Mouse (Mus musculus) adrenal gland, adult 2 months (tissue): ENCODE measurements around the gene Gprin2. TPM values are rescaled to one million over a fixed set of nuclear protein-coding genes. Genes with fewer than 3 reads are reported as not detected.

ENCODE experiments used
- DNase-seq: peaks from one replicate; pipeline ENCODE4 v3.0.0; 2021
- long read RNA-seq: library from polyadenylated mRNA; stranded (forward); transcript quantifications from one replicate; pipeline ENCODE4 v2.0.0, GENCODE M21; 2021
- polyA plus RNA-seq: library from polyadenylated mRNA; depleted of rRNA; stranded (reverse); fragments of >200 nt; gene quantifications from 2 replicates; pipeline ENCODE4 v1.2.3, GENCODE M21; 2012; rRNA removed
- total RNA-seq, 2 experiments: library from RNA; stranded (reverse); gene quantifications; 2 replicates each; pipeline ENCODE4 v1.2.3; 2021

Gene Gprin2
- total RNA-seq = 1 to 10 TPM; 1.4 to 2.8 TPM
- polyA plus RNA-seq = 0.85 and 1.3 TPM in 2 replicates
- long read RNA-seq, partial matches to known transcripts = 0 of 1 reads
- long read RNA-seq, other reads (novel, unspliced or antisense) = 0 of 1 reads

DNA sequence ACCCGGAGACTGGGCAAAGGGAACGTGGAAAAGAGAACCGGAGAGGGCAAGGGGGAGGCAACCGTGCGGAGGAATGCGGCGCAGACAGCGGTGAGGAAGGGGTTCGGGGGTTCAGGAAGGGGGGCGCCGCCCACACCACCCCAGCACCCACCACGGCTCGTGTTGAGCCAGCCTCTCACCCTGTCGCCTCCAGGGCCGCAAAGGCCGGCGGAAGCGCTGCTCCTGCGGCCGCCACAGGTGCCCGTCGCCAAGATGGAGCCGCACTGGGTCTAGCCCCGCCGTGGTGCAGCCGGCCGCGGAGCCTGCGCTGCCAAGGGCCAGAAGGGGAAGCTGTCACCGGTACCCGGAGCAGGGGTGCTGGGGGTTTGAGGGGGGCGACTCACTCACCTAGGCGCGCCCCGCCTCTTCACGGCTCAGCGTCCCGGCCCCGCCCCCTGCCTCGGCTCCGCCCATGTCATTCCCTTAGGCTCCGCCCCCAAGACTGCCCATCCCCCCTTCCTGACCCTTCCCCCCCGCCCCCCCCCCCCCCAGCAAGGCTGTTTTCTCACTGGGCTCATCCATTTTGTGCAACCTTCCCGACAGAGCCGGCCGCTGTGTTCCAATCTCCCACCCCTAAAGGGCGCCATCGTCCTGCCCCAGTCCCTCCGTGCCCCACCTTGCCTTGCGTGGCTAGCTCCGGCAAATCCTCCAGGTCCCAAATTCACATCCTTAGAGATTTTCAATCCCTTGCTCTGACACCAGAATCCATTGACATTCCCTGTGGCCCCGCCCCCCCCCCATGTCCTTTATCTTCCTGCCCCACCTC lies at the start of gene Gprin2:
TSS of gene Gprin2 (minus strand) at position 423 of the 805 bp plus-strand sequence.
- DNase-seq = peak; percentile 42

DNA sequence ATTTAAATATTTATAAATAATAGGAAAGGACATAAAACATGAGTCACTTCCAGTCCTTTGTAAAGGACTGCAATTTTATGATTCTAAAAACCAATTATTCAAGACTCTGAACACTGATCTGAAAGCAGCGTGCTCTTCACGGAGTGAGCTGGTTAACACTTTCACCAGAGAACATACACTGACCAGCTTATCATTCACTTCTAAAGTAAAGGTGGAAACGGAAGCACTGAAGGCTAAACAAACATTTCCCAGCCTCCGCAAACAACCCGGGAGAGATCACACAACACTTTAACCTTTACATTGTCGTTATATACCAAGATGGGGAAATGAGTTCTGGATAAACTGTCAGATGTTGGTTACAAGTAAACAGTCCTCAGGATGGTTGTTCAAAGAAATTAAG lies 39.2 kb upstream of the Gprin2 start:
- no peak for DNase-seq

DNA sequence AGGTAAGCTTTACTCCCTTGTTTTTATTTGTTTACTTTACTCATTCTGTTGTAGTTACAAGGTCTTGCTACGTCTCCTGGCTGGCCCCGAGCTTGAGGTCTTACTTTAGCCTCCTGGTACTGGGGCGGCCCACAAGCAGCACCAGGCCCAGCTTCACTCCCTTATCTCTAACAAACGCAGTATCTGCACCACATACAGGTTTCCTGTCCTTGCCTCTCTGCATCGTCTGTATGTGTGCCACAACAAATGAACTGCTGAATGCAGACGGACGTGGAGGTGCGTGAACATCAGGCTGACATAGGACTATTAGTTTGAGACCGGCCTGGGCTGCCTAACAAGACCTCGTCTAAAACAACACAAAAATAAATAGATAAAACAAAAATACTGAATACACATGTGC lies 38.8 kb upstream of the Gprin2 start:
- no peak for DNase-seq

DNA sequence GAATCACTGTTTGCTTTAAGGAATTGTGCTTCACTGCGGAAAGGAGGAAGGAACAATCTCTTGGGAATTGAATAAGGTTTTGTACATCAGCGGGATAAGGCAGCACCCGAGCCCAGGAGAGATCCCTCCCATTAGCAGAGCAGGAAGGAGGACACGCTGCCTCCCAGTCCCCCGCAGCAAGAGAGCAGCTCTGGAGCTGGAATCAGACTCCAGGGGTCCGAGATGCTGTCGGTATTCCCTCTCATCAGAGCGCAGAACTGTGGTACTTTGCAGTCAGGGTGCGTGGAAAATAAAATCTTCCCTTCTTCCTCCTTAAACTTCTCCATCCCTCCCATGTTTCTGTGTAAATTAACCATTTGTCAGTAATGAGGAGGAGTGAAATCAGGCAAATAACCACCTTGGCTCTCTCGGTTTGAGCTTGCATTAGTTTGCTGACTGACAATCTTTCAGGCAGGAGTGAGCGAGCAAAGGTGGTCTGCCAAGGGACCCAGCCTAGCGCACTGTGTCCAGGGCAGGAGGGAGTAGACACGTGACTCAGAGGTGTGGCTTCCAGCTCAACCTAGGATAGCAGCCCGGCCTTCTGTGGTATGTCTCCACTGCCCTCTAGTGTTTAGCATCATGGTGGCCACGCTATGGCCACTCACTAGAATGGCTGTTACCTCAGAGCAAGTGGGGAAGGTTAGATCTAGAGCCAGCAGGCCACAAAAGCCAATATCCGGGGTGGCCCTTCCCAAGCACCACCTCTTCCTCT lies 33.4 kb upstream of the Gprin2 start:
- peak; percentile 81 for DNase-seq

DNA sequence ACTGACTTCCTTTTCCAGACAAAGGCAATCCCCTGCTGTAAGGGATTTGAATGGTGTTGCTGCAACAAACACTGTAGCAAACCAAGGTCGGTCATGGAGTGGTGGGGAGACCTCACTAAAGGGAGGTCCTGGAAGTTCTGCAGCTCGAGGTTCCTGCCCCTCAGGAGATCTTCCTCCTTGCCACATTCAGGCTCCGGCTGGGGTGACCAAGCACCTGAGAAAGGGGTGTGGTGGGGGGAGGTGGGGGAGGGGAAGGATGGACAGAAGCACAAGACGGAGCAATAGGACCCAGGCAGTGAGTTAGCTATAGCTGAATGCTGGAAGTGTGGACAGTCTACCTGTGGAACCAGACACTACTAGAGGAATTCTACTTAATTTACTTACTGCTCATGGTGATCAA lies 32.4 kb upstream of the Gprin2 start:
- no peak for DNase-seq

DNA sequence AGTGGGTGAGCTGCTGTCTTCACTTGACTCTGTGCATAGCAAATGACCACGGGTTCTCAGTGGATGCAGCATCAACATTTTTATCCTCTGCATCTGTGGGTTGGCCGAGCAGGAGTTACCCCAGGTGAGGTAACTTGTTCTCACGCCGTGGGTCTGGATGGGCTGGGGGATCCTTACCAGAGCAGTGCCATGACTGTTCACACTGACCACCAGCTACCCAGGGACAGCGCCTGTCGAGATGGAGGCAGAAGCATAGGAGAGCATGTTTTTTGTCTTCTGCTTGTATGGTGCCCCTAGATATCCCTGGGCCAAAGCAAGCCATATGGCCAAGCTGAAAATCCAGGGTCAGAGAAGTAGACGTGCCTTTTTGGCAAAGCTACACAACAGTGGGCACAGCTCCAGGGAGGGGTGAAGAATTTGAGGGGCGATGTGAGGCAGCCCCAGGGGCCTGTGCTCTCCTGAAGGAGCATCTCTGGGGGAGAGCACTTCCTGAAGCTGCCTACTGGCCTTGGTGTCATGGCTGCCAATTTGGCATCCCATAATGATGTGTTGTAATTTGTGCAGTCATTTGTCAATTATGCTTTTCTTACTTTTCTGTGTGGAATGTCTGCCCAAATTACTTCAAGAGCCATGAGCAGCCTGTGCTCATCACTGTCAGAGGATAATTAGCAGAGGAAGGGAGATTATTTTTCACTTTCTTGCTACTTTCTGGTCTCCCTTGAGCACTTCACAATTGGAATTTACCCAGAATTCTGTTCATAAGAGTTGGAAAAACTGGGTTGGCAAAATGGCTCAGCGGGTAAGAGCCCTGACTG lies 31.6 kb upstream of the Gprin2 start:
- DNase-seq = no peak

DNA sequence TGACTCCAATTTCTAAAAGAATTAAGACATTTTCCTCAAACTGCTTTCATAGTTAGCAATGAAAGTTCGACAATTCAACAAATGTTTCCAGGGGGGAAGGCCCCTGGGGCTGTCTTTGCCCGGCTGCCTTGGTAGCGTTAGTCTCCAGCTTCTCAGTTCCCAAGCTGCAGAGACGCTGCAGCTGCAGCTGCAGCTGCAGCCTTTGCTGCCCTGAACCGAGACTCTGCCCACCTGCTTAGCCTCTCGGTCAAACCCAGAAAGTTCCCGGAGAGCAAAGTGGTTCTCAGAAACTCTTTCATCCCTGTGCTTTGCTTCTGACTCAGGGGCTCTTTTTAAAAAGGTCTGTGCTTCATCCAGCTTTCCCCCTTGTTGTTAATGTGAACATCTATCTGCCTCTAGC lies 30.9 kb upstream of the Gprin2 start:
- DNase-seq = no peak

DNA sequence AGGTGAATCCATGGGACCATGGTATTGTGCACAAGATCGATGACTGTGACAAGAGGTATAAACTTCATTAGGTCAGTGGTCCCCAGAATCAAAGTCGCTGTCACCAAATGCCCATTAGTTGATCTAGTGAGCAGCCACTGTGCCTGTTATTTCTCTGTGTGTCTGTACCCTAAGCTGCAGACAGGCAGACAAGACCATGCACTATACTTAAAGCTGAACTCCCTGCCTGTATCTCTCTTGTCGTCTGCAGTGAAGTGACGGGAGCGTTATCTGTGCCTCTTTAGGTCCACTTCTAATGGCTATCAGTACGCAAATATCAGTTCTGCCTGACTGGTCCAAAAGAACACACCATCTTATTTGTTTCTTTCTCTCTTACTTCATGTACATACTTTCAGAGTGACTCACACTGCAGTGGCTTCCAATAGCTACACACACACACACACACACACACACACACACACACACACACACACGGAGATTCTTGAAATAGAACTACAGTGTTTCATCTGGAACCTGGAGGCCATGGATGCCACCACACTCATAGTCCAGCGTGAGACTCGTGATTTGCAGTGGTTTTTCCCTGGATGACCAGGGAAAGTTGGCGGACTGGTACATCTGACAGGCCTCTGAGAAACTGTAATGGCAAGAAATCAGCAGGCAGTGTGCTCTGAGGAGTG lies 27.5 kb upstream of the Gprin2 start:
- DNase-seq = no peak

DNA sequence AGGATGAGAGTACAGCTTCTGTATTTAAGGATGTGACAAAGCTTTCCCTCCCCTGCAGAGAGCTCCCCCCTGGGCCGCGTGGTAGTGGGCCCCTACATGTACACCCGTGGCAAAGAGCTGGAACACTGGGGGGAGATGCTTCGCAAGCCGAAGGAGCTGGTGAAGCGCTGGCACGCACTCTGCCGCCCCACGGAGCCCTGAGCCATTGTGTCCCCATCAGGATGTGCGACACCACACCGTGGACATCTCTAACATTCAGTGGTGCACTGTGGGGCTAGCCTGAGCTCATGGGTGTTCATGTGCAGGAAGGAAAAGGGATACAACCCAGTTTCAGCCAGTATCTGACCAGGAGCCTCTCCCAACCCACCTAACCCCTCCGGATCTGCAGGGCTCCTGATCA lies 26.5 kb upstream of the Gprin2 start:
- DNase-seq = no peak

DNA sequence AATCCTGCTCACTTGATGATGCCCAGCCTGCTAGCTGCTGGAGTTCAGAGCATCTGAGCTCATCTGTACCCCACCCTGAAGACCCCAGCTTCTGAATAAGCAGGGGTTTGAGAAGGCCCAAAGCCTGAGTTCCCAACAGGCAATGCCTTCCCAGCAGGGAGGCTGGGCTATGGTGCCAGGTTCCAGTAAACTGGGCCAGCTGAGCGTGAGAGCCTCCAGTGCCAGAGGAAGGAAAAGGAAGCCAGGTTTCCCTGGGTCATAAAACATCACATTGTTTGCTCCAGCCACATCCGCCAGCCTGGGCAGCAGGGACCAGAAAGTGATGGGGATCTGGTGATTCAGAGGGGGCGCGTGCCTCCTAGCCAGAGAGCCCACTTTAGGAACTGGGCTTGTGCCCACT lies 25.1 kb upstream of the Gprin2 start:
- no peak for DNase-seq

DNA sequence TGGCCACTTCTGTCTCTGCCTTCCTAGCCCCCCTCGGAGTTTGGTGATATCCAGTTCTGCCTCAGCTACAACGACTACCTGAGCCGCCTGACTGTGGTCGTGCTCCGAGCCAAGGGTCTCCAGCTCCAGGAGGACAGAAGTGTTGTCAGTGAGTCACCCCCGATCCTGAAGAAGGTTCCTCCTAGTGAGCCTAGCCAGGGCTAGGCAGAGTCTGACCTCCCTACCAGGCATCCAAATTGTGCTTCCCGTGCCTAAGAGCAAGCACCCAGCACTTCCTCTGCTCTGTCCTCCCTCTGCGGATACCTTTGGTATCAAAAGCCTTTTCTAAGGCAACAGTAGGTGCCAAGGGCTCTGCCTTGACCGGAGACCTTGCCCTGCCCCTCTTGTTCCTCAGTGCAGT lies 24.5 kb upstream of the Gprin2 start:
- DNase-seq = no peak

DNA sequence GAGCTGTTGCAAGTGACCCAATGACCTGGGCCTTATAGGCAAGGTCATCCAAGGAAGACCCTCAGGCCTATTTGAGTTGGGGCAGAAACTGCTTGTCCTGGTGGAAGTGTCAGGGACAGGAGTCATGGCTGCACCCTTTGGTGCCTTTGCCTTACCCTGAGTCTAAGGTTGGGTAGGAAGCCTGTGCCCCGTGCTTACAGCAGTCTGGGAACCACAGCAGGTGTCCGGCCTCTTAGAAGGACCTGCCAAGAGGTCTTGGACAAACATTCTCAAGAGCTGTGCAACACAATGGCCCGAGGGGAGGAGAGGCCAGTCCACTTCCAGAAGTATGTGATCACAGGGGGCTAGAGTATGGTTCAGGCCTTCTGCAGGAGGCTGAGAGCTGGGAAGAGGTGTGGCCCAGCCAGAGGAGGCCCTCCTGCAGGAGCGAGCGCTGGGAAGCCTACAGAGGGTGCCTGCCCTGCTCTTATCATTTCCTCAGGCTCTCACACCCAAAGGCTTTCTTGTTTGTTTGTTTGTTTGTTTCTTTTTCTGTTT lies 22.0 kb upstream of the Gprin2 start:
- no peak for DNase-seq

DNA sequence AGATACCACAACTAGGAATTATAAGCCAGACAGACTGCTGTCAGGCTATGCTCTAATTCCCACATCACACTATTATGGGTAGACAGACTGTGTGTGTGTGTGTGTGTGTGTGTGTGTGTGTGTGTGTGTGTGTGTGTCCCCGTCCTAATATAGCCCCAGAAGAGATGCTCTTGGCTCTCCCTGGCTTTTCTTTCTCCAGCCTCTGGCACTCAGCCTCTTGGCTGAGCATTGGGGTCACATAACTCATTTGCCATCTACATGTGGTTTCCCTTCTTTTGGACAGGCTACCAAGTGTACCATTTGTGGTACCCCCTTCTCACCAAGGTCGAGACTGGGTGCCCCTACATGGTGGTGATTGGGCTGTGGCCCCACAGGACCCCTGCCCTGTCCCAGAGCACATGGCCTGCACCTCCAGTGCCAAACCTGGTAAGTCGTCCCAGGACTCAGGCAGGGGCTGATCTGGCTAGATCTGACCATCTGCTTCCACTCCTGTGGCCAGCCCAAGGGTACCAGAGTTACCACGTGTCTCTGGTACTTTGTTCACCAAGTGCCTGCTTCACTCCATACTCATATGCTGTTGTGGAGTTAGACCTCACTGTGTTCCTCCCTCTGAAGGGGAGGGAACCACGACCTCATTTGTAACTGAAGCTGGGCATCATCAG lies 20.1 kb upstream of the Gprin2 start:
- DNase-seq = no peak

DNA sequence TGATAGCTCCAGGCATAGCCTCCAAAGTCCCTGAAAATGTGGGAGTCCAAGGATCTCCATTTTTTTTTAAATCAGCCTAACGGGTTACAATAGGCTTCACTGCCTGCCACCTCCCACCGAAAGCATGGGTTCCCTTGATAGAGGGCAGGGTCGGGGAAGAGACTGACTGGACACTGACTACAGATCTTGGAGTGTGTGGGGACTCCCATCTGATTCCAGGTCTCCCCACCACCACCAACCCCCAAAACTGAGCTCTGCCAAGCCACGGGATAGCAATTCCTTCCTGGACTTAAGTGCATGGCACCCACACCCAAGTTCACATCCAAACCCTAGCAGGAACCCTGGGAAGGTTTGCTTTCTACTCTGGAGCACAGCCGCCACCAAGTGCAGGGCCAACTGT lies 19.0 kb upstream of the Gprin2 start:
- no peak for DNase-seq

DNA sequence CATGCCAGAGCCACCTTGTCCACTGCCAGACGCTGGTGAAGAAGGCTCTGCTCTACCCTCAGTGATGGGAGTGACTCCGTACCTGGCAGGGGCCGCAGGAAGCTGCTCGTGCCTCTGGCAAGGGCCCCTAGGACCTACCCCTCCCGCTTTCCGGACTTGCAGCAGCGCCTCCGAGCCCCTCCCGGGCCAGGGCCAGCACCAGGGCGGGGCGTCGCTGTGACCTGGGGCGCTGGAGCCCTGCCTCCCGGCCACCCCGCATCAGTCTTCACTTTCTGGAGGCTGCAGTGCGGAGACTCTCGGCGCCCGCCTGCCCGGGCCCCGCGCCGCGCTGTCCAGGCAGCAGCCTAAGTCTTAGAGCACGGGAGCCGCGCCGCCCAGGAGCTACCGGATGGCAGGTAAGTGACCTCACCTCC lies 18.3 kb upstream of the Gprin2 start:
- DNase-seq = no peak

DNA sequence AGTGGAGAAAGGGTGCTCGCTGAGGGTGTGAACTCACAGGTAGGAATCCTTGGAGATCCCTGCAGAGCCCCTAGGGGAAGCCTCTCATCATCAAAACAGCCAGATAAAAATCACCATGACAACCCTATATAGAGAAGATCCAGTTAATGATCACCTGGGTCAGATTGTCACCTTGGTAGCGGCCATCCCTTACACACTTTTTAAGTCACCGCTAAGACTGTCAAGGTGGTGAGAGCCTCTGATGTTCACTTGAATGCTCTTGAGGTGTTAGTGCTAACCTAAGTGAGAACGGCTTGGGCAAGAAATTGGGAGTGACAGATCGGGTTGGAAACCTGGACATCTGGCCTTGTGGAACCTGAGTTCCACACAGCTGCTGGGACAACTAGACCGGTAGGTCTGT lies 17.8 kb upstream of the Gprin2 start, which contains the start of gene Syt15:
TSS of gene Syt15 (plus strand) at position 301 of the 400 bp plus-strand sequence.
- DNase-seq = no peak

DNA sequence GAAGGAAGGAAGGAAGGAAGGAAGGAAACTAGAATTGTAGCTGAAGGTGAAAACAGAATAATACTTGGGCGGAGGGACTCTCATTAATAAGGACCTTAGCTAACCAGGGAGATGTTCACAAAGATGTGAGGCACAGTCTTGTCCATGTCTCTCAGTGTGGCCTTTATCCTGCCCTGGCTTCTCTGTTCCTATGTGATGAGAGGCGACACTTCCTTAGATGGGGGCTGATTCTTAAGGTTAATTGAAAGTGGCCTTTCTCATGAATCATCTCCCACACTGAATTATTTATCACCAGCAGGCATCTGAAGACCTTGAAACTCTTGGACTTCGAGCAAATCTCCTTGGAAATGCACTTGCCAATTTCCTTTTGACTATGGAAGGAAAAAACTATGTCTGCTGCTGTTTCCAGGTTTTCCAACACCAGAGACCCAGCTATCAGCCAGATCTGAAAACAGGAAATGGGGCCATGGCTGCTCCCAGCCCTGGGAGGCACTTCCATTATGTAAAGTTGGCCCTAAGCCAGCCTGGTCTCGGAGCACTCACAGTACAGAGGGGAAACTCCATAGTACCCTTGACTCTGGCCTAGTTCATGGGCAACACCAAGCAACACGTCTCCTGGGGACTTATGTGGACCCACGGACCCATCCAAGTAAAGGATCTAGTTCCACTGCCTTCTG lies 14.1 kb upstream of the Gprin2 start:
- DNase-seq = peak; percentile 47

DNA sequence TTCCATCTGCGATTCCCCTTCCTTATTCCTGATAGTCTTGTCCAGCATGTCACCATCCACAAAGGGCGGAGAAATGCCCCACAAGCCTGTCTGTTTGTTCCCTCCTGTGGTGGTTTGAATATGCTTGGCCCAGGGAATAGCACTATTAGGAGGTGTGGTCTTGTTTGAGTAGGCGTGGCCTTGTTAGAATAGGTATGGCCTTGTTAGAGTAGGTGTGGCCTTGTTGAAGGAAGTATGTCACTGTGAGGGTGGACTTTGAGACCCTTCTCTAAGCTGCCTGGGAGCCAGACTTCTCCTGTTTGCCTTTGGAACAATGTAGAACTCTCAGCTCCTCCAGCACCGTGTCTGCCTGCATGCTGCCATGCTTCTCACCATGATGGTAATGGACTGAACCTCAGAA lies 8.5 kb upstream of the Gprin2 start:
- no peak for DNase-seq

DNA sequence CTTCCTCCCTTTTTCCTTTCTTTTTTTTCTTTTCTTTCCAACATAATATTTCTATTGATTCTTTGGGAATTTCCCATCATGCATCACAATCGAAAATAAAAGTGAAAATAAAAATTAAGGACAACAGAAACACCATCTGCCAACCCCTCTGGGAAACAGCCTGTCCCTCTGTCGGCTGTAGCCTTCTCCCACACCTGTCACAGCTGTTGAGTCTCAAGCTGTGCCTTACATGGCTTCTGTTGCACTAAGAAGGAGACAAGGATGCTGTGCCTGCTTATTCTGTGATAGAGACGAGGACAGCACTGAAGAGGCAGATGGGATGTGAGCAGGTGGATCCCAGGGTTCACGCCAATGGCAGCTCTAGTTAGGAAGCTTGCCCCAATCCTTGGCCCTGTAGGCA lies 7.6 kb upstream of the Gprin2 start:
- no peak for DNase-seq

DNA sequence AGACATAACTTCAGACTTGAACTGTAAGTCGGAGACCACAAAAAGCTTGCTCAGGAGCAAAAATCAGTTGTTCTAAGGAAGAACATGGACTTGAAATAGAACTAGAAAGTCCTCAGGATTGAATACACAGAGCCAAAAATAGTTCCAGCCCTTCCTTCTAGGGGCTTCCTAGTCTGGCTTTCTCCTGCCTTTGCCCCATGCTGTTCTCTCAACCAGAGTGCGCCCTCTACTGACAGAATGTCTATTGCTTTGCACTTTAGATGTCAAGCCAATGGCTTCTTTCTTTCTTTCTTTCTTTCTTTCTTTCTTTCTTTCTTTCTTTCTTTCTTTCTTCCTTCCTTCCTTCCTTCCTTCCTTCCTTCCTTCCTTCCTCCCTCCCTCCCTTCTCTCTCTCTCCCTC lies 7.2 kb upstream of the Gprin2 start:
- peak; percentile 45 for DNase-seq
